Mouse (Mus musculus) olfactory bulb, adult 2 months (tissue): Measurements from ENCODE around the gene Ldlrad3.

ENCODE experiments used
- CTCF ChIP-seq: fragments of 200-500 bp; IDR thresholded peaks from 2 replicates; pipeline ENCODE4 v1.5.1; 2012; ENCODE audit warnings: low read depth, mild to moderate bottlenecking, low read length, moderate library complexity; ENCODE audit not compliant: insufficient read depth
- POLR2A ChIP-seq: fragments of 200-500 bp; IDR thresholded peaks from 2 replicates; pipeline ENCODE4 v1.6.1; 2012; ENCODE audit warnings: mild to moderate bottlenecking, low read depth, low read length, moderate library complexity; ENCODE audit not compliant: insufficient read depth

DNA sequence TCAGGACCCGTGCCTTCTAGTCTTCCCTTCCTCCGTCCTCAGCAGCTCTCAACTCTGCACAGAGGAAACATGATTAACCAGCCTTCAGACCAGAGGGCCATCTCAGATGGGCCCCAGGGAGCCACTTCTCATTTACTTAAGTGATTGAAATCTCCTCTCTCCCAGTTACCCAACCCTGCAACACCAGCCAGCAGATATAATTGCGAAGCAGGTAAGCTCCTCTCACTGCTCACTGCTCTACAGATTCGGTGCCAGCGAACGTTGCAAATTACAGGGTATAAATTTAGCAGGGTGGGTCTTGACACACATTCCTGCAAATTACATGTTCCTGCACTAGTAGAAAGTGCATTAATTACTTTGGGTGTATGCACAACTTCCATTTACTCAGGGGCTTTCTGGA is 48.3 kb downstream of the Ldlrad3 start:
- TF ChIP-seq CTCF (no peak), POLR2A (no peak)
